Mouse (Mus musculus) midbrain, embryonic 12.5 days (tissue): ENCODE results near the gene Cep19. TPM values are rescaled to one million over a fixed set of nuclear protein-coding genes. Genes with fewer than 3 reads are reported as not detected.
A peak's percentile ranks its signal among the peaks of the same experiment; 100 is the strongest.

Experiments used
- ATAC-seq: fragments of 200-750 bp; cut with Nextera tagmentation; 2 replicates; pipeline ENCODE4 v1.8.0; 2017; ENCODE audit warnings: low read depth, moderate TSS enrichment, moderate library complexity; ENCODE audit not compliant: low FRiP score
- H3K27ac ChIP-seq: fragments of 300-500 bp; sonication (generic); replicated peaks from 2 replicates; pipeline ENCODE4 v1.5.1; 2016; ENCODE audit warnings: mild to moderate bottlenecking
- H3K27me3 ChIP-seq: fragments of 300-500 bp; sonication (generic); 2 replicates; pipeline ENCODE4 v1.6.1; 2016; ENCODE audit warnings: mild to moderate bottlenecking
- H3K36me3 ChIP-seq: fragments of 300-500 bp; sonication (generic); 2 replicates; pipeline ENCODE4 v1.6.1; 2016
- H3K4me1 ChIP-seq: fragments of 300-500 bp; sonication (generic); 2 replicates; pipeline ENCODE4 v1.6.1; 2016
- H3K4me2 ChIP-seq: fragments of 300-500 bp; sonication (generic); replicated peaks from 2 replicates; pipeline ENCODE4 v1.6.1; 2016; ENCODE audit warnings: mild to moderate bottlenecking, moderate library complexity
- H3K4me3 ChIP-seq: fragments of 300-500 bp; sonication (generic); 2 replicates; pipeline ENCODE4 v1.5.1; 2016; ENCODE audit warnings: mild to moderate bottlenecking
- H3K9ac ChIP-seq: fragments of 300-500 bp; sonication (generic); replicated peaks from 2 replicates; pipeline ENCODE4 v1.6.1; 2016; ENCODE audit warnings: mild to moderate bottlenecking, moderate library complexity
- H3K9me3 ChIP-seq: fragments of 300-500 bp; sonication (generic); 2 replicates; pipeline ENCODE4 v1.6.1; 2016; ENCODE audit warnings: mild to moderate bottlenecking
- WGBS: fragments of 180-500 bp; shearing (Covaris S2); methylation state at CpG from one replicate; pipeline ENCODE4 v1.1.7; 2016; 5-methylcytosine and 5-hydroxymethylcytosine counted together
- polyA plus RNA-seq: library from polyadenylated mRNA; unstranded; fragments of >200 nt; fragmentation: Nextera tagmentation; extraction: Ambion mirVana; gene quantifications from 2 replicates; pipeline ENCODE4 v1.2.1, GENCODE M21; 2016

The Cep19 gene
- polyA plus RNA-seq, 1 experiment from 2014 or later = 42.9 TPM

- H3K27me3 ChIP-seq = no peaks in the 10 kb centered on the region
Measured at GRCm38 (mm10) chr16:32129449-32130189, 30.0 kb downstream of the Cep19 start.

DNA sequence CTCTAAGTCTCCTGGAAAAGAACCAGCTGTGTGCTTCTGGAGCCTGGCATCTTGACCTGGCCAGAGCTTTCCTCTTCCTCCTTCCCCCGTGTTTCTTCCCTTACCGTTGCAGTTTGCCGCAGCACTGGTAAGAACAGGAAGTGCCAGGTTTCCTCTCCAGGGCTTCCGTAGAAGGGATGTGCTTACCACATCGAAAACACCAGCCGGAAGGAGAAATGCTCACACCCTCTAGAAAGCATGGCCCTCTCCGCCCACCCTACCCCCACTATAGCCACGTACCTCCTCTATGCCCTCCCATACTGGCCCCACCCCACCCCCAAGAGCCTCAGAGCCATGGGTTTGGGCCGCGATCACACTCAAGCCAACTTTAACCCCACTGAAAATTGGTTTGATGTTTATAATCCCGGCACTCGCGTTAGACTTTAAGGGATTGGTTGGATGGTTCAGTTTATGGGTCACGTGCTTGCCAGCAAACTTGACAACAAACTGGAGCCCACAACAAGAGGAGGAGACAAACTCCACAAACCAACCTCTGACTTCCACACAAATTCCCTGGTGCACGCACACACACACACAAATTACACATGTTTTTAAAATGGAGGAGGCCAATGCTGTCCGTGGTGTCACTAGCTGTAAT, 30.7 kb downstream of the Cep19 start:
- no peak for ATAC-seq
- Histone ChIP-seq H3K4me3 (no peak overlapping the region), H3K9ac (no peak overlapping the region), H3K27ac (no peak overlapping the region), H3K27me3 (no peaks in the 10 kb centered on the region), H3K4me1 (no peaks in the 10 kb centered on the region), H3K36me3 (no peaks in the 10 kb centered on the region), H3K4me2 (no peak overlapping the region), H3K9me3 (no peaks in the 10 kb centered on the region)
- 78% methylated on average over 16 of the region's 16 CpGs for WGBS

More at GRCm38 (mm10) chr16:32129449-32130189, 30.0 kb downstream of the Cep19 start:
- 82% methylated on average over 20 of the region's 20 CpGs for WGBS
- Histone ChIP-seq H3K4me2 (no peak overlapping the region), H3K9me3 (no peaks in the 10 kb centered on the region), H3K9ac (no peak overlapping the region), H3K4me1 (no peaks in the 10 kb centered on the region), H3K27ac (no peak overlapping the region), H3K4me3 (no peak overlapping the region), H3K36me3 (no peaks in the 10 kb centered on the region)
- ATAC-seq = no peak

DNA sequence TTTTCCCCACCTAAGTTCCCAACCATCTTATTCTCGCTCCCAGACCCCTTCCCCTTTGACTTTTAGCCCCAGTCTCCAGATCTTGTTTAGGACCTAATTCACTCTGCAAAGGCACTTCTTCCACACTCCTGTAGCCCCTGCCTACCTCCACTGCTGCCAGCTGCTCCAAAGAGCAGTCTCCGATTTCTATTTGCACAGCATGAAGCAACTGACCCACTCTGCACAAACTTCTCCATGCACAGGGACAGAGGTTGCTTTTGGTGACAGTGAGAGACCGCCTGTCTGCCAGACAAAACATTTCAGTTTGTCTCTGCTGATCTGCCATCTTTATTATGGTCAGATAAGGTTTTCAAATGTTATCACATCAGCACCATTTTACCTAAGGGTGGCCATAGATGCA, 33.5 kb downstream of the Cep19 start:
- H3K4me3 ChIP-seq = no peak overlapping the region
- no peak for ATAC-seq
- no peaks in the 10 kb centered on the region for H3K36me3 ChIP-seq
- WGBS = 78% methylated on average over 3 of the region's 3 CpGs
- no peak overlapping the region for H3K9ac ChIP-seq
- H3K4me2 ChIP-seq = no peak overlapping the region
- no peaks in the 10 kb centered on the region for H3K4me1 ChIP-seq
- H3K27ac ChIP-seq = no peak overlapping the region
- H3K27me3 ChIP-seq = no peaks in the 10 kb centered on the region
- no peaks in the 10 kb centered on the region for H3K9me3 ChIP-seq

DNA sequence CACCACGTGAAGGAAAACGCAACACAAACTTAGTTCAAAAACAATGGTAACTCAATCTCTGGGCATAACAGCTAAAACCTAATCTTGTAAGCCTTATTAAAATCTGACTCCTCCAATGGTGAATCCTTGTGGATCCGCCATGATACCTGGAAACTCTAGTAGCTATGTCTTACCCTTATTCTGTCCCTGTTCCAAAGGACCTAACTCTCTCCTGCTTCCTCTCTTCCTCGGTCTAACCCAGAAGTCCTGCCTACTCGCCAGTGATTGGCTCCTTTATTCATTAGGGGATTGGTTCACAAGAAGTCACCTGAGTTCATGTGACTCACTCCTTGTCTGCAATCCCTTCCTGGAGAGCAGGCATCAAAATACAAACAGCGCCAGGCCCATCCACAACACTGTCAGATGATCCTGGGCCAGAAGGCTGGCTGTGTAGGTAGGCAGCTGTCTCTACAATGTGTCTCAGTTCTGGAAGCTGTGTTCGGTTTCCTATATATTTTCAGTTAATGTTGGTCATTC, 36.3 kb downstream of the Cep19 start:
- WGBS = 76% methylated on average over 7 of the region's 7 CpGs
- Histone ChIP-seq H3K4me2 (no peak overlapping the region), H3K9ac (no peak overlapping the region), H3K36me3 (no peaks in the 10 kb centered on the region), H3K4me3 (no peak overlapping the region), H3K9me3 (no peaks in the 10 kb centered on the region), H3K27me3 (no peaks in the 10 kb centered on the region), H3K4me1 (no peaks in the 10 kb centered on the region), H3K27ac (no peak overlapping the region)
- no peak for ATAC-seq

GRCm38 (mm10) chr16:32138954-32139353, 39.4 kb downstream of the Cep19 start:
- Histone ChIP-seq H3K4me1 (no peaks in the 10 kb centered on the region), H3K27ac (no peak overlapping the region), H3K4me3 (no peak overlapping the region), H3K27me3 (no peaks in the 10 kb centered on the region), H3K36me3 (no peaks in the 10 kb centered on the region), H3K9ac (no peak overlapping the region), H3K9me3 (no peaks in the 10 kb centered on the region), H3K4me2 (no peak overlapping the region)
- WGBS = 89% methylated on average over 1 of the region's 1 CpGs
- no peak for ATAC-seq

DNA sequence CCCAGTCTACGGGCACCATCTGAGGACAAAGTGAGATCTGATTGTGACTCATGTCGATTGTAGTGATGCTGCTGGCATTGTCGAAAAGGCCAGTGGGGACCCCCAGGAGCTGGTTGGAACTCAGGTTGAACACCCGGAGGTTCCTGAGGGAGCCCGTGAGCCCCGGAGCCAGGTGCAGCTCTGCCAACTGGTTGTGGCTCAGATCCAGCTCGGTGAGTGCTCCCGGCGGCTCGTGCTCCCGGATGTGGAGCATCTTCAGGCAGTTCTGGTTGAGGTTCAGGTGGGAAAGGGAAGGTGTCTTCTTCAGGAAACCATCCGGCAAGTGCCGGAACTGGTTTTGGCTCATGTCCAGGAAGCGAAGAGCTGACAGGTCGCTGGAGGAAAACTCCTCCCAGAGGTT, 44.2 kb downstream of the Cep19 start:
- Histone ChIP-seq H3K4me1 (no peaks in the 10 kb centered on the region), H3K4me3 (no peak overlapping the region), H3K27me3 (no peaks in the 10 kb centered on the region), H3K4me2 (no peak overlapping the region), H3K9me3 (no peaks in the 10 kb centered on the region), H3K36me3 (no peaks in the 10 kb centered on the region), H3K9ac (no peak overlapping the region), H3K27ac (no peak overlapping the region)
- 96% methylated on average over 15 of the region's 15 CpGs for WGBS
- no peak for ATAC-seq

DNA sequence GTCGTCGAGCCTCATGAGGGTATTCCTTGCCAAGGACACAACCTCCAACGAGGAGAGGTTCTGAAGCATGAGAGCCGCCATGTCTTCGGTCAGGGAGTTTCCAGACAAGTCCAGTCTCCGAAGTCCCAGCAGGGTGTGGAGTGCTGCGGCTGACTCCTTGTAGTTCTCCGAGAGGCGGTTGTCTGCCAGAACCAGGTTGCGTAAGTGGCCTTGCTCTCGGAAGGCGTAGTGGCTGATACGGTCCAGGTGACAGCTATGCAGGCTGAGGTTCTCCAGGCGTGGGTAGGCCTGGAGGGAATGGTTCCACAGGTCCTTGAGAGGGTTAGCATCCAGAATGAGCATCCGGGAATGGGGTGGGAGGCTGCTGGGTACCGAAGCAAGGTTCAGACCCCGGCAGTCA, 45.0 kb downstream of the Cep19 start:
- WGBS = 92% methylated on average over 17 of the region's 17 CpGs
- no peaks in the 10 kb centered on the region for H3K4me1 ChIP-seq
- no peak for ATAC-seq
- H3K9ac ChIP-seq = no peak overlapping the region
- no peaks in the 10 kb centered on the region for H3K27me3 ChIP-seq
- H3K36me3 ChIP-seq = no peaks in the 10 kb centered on the region
- H3K9me3 ChIP-seq = no peaks in the 10 kb centered on the region
- H3K27ac ChIP-seq = no peak overlapping the region
- H3K4me3 ChIP-seq = no peak overlapping the region
- no peak overlapping the region for H3K4me2 ChIP-seq

GRCm38 (mm10) chr16:32147589-32148207, 48.1 kb downstream of the Cep19 start:
- peak overlapping the region; percentile 34 for H3K4me2 ChIP-seq
- ATAC-seq = 0 out of 2 replicates have a peak, but pooled peaks have one; percentile 23
- no peaks in the 10 kb centered on the region for H3K27me3 ChIP-seq
- WGBS = 54% methylated on average over 12 of the region's 13 CpGs
- H3K27ac ChIP-seq = no peak overlapping the region
- no peaks in the 10 kb centered on the region for H3K36me3 ChIP-seq
- no peak overlapping the region for H3K4me3 ChIP-seq
- no peak overlapping the region for H3K9ac ChIP-seq
- no peaks in the 10 kb centered on the region for H3K4me1 ChIP-seq
- H3K9me3 ChIP-seq = no peaks in the 10 kb centered on the region

DNA sequence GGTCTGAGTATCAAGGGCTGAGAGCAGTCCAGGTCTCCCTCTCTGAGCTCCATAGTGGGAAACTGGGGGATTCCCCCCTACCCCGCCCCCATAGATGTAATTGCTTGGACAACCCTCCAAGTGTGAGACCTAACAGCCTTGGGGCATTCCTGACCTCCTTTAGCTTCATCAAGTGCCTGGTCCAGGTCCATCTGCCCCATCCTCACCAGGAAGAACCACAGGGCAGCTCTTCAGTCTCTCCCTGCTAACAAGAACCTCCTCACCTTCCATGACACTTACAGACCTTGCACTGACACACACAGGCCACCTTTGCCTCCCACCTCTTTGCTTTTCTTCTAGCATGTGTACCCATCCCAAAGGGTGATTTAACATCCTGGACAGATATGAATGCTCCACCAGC, 54.4 kb downstream of the Cep19 start:
- Histone ChIP-seq H3K4me2 (no peak overlapping the region), H3K36me3 (no peaks in the 10 kb centered on the region), H3K9ac (no peak overlapping the region), H3K4me3 (no peak overlapping the region), H3K9me3 (no peaks in the 10 kb centered on the region), H3K27ac (no peak overlapping the region), H3K4me1 (no peaks in the 10 kb centered on the region), H3K27me3 (no peaks in the 10 kb centered on the region)
- WGBS = 92% methylated on average over 1 of the region's 1 CpGs
- ATAC-seq = no peak

- WGBS = 88% methylated on average over 13 of the region's 13 CpGs
- Histone ChIP-seq H3K36me3 (no peaks in the 10 kb centered on the region), H3K27me3 (no peaks in the 10 kb centered on the region), H3K9ac (no peak overlapping the region), H3K27ac (no peak overlapping the region), H3K4me2 (no peak overlapping the region), H3K4me1 (no peaks in the 10 kb centered on the region), H3K9me3 (no peaks in the 10 kb centered on the region), H3K4me3 (no peak overlapping the region)
- ATAC-seq = no peak
Measured at GRCm38 (mm10) chr16:32154437-32154836, 54.8 kb downstream of the Cep19 start.

- no peak overlapping the region for H3K4me2 ChIP-seq
- H3K4me3 ChIP-seq = no peak overlapping the region
- ATAC-seq = no peak
- H3K27ac ChIP-seq = no peak overlapping the region
- H3K9me3 ChIP-seq = no peaks in the 10 kb centered on the region
- no peaks in the 10 kb centered on the region for H3K27me3 ChIP-seq
- no peak overlapping the region for H3K9ac ChIP-seq
- H3K4me1 ChIP-seq = no peaks in the 10 kb centered on the region
- WGBS = 64% methylated on average over 3 of the region's 3 CpGs
- no peaks in the 10 kb centered on the region for H3K36me3 ChIP-seq
Measured at GRCm38 (mm10) chr16:32156719-32157118, 57.1 kb downstream of the Cep19 start.

DNA sequence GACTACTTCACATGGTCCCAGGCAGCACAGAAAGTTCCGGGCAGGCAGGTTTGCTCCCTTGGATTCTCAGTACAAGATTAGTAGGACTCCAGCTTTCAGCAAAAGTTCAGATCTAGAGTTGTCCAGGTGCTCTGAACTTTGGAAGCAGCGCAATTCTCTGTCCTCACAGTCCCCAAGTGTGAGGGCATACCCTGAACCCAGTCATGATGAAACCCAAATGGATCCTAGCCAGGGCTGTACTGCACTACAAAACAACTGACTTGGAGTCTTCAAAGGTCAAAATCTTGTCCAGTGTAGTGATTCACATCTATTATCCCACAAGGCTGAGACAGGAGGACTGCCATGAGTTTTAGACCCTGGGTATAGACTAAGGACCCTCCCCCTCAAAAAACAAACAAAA, 57.8 kb downstream of the Cep19 start:
- H3K9me3 ChIP-seq = no peaks in the 10 kb centered on the region
- H3K36me3 ChIP-seq = no peaks in the 10 kb centered on the region
- no peaks in the 10 kb centered on the region for H3K27me3 ChIP-seq
- no peak overlapping the region for H3K9ac ChIP-seq
- no peak for ATAC-seq
- H3K4me3 ChIP-seq = no peak overlapping the region
- no peak overlapping the region for H3K4me2 ChIP-seq
- H3K4me1 ChIP-seq = no peaks in the 10 kb centered on the region
- no peak overlapping the region for H3K27ac ChIP-seq
- WGBS = 91% methylated on average over 2 of the region's 2 CpGs
